Mouse (Mus musculus) embryonic facial prominence, embryonic 14.5 days (tissue): ENCODE measurements at regions not wholly inside any gene's neighbourhood (a gene's known extent, or its start where the extent isn't known, plus 50 kb on each side); places are given as distances from the start of the nearest gene placed in this dataset.
"Not testable (repeated sequence)": the region's sequence is repeated elsewhere in the genome, so short reads cannot be mapped to it uniquely, and the experiment has no call there.

Source experiments
- ATAC-seq: fragments of 200-750 bp; cut with Nextera tagmentation; 2 replicates; pipeline ENCODE4 v1.8.0; 2017; ENCODE audit warnings: low read depth, moderate number of reproducible peaks, moderate TSS enrichment
- DNase-seq: peaks from one replicate; pipeline ENCODE4 v3.0.0-alpha.2; 2015; ENCODE audit warnings: low spot score
- H3K27ac ChIP-seq: fragments of 300-500 bp; sonication (generic); replicated peaks from 2 replicates; pipeline ENCODE4 v1.5.1; 2014; ENCODE audit warnings: low read depth, mild to moderate bottlenecking, low read length, moderate library complexity
- H3K27me3 ChIP-seq: fragments of 300-500 bp; sonication (generic); replicated peaks from 2 replicates; pipeline ENCODE4 v1.6.1; 2014; ENCODE audit warnings: low read length; ENCODE audit not compliant: control insufficient read depth, insufficient read depth
- H3K36me3 ChIP-seq: fragments of 300-500 bp; sonication (generic); 2 replicates; pipeline ENCODE4 v1.6.1; 2014; ENCODE audit warnings: low read length, mixed read lengths; ENCODE audit not compliant: control insufficient read depth, insufficient read depth
- H3K4me1 ChIP-seq: fragments of 300-500 bp; sonication (generic); 2 replicates; pipeline ENCODE4 v1.6.1; 2014; ENCODE audit warnings: antibody characterized with exemption, low read length; ENCODE audit not compliant: control insufficient read depth, insufficient read depth
- H3K4me2 ChIP-seq: fragments of 300-500 bp; sonication (generic); 2 replicates; pipeline ENCODE4 v1.6.1; 2014; ENCODE audit warnings: low read depth, mild to moderate bottlenecking, low read length, moderate library complexity, mixed read lengths
- H3K4me3 ChIP-seq: fragments of 300-500 bp; sonication (generic); 2 replicates; pipeline ENCODE4 v1.5.1; 2014; ENCODE audit warnings: low read depth, mild to moderate bottlenecking, low read length
- H3K9ac ChIP-seq: fragments of 300-500 bp; sonication (generic); 2 replicates; pipeline ENCODE4 v1.6.1; 2014; ENCODE audit warnings: low read depth, mild to moderate bottlenecking, low read length, moderate library complexity, mixed read lengths
- H3K9me3 ChIP-seq: fragments of 300-500 bp; sonication (generic); 2 replicates; pipeline ENCODE4 v1.6.1; 2016; ENCODE audit warnings: low read length; ENCODE audit not compliant: control insufficient read depth
- WGBS: fragments of 180-500 bp; shearing (Covaris S2); extraction: QIAGEN DNeasy Blood & Tissue Kit; methylation state at CpG from one replicate; pipeline ENCODE4 v1.1.7; 2014; 5-methylcytosine and 5-hydroxymethylcytosine counted together

DNA sequence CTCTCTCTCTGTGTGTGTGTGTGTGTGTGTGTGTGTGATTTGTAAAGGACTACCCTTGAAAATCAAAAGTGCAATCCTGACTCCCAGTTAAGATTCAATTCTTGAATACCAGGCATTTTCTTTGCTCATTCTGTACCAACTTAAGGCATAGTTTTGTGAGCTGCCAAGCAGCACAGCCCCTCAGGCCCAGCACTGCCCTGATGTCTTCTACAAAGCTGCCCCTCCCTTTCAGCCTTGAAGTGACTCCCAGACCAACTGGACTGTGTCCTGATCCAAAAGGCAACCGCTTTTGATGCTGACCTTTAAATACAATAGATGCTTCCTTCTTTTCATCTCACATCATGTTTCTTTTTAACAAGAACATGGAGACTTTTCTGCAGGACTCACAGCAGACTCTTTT, 464.8 kb downstream of the Gja1 start:
- Histone ChIP-seq H3K9me3 (peaks cover 3% of the 10 kb centered on the region; the same call in 1 of the 2 replicates), H3K4me3 (no peak overlapping the region), H3K27ac (no peak overlapping the region; the same call in 1 of the 2 replicates), H3K36me3 (no peaks in the 10 kb centered on the region), H3K9ac (no peak overlapping the region), H3K27me3 (no peaks in the 10 kb centered on the region), H3K4me2 (no peak overlapping the region), H3K4me1 (0 out of 2 replicates have a peak, but pooled peaks cover 6% of the 10 kb centered on the region)
- 47% methylated on average over 1 of the region's 1 CpGs for WGBS
- DNase-seq (no peak), ATAC-seq (no peak)

DNA sequence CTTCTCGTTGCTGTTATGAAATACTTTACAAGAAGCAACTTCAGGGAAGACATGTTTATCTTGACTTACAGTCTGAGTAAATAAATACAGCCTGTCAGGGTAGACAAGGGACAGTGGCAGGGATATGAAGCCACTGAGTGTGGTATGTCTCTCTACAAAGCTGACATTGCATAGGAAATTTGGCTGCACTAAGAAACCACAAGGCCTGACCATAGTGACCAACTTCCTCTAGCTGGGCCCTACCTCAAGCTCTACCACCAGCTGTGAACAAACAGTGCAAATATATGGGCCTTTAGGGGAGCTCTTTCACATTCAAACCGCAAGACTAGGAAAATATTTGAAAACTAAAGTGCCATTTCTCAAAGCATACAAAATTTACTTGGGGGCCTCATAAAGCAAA, 475.4 kb downstream of the Gja1 start:
- no peaks in the 10 kb centered on the region for H3K27me3 ChIP-seq
- no peaks in the 10 kb centered on the region for H3K9me3 ChIP-seq
- H3K27ac ChIP-seq = no peak overlapping the region
- 70% methylated on average over 2 of the region's 2 CpGs for WGBS
- no peaks in the 10 kb centered on the region for H3K36me3 ChIP-seq
- no peak overlapping the region for H3K9ac ChIP-seq
- ATAC-seq (no peak), DNase-seq (no peak)
- H3K4me3 ChIP-seq = no peak overlapping the region
- H3K4me2 ChIP-seq = no peak overlapping the region
- H3K4me1 ChIP-seq = peaks cover 10% of the 10 kb centered on the region

DNA sequence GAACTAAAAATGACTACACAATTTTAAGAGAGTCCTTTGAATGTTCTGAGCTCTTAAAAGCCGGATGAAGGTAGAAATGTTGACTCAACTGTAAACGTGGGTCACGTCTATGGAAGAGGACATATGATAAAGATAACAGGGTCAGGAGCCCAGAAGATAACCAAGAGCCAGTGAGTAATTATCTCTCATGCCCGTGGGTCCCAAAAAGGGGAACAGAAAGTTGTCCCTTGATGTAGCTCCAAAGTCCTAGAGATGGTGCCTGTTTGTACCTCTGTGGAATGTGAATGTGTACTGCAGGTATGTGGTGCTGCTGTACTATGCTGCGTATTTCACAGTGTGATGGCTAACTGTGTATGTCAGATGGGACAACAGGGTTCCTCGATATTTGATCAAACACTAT, 479.1 kb downstream of the Gja1 start:
- Histone ChIP-seq H3K27me3 (no peaks in the 10 kb centered on the region), H3K9ac (no peak overlapping the region), H3K4me2 (no peak overlapping the region), H3K27ac (no peak overlapping the region), H3K4me1 (no peaks in the 10 kb centered on the region), H3K36me3 (no peaks in the 10 kb centered on the region), H3K4me3 (no peak overlapping the region), H3K9me3 (no peaks in the 10 kb centered on the region)
- DNase-seq (no peak), ATAC-seq (no peak)
- 88% methylated on average over 6 of the region's 6 CpGs for WGBS

GRCm38 (mm10) chr10:56879744-56880143, 502.6 kb downstream of the Gja1 start:
- no peak for DNase-seq
- H3K27ac ChIP-seq = no peak overlapping the region
- 67% methylated on average over 7 of the region's 7 CpGs for WGBS

GRCm38 (mm10) chr10:56880154-56880591, 503.0 kb downstream of the Gja1 start:
- Histone ChIP-seq H3K27ac (no peak overlapping the region), H3K9me3 (no peaks in the 10 kb centered on the region), H3K4me3 (no peak overlapping the region), H3K36me3 (no peaks in the 10 kb centered on the region), H3K27me3 (no peaks in the 10 kb centered on the region), H3K9ac (no peak overlapping the region), H3K4me2 (no peak overlapping the region), H3K4me1 (no peaks in the 10 kb centered on the region)
- ATAC-seq = no peak
- DNase-seq = no peak
- 75% methylated on average over 12 of the region's 12 CpGs for WGBS

More at GRCm38 (mm10) chr10:56879744-56880143, 502.6 kb downstream of the Gja1 start:
- H3K4me2 ChIP-seq = no peak overlapping the region
- H3K9ac ChIP-seq = no peak overlapping the region
- no peaks in the 10 kb centered on the region for H3K9me3 ChIP-seq
- no peaks in the 10 kb centered on the region for H3K27me3 ChIP-seq
- no peaks in the 10 kb centered on the region for H3K36me3 ChIP-seq
- no peak for ATAC-seq
- H3K4me1 ChIP-seq = no peaks in the 10 kb centered on the region
- no peak overlapping the region for H3K4me3 ChIP-seq

DNA sequence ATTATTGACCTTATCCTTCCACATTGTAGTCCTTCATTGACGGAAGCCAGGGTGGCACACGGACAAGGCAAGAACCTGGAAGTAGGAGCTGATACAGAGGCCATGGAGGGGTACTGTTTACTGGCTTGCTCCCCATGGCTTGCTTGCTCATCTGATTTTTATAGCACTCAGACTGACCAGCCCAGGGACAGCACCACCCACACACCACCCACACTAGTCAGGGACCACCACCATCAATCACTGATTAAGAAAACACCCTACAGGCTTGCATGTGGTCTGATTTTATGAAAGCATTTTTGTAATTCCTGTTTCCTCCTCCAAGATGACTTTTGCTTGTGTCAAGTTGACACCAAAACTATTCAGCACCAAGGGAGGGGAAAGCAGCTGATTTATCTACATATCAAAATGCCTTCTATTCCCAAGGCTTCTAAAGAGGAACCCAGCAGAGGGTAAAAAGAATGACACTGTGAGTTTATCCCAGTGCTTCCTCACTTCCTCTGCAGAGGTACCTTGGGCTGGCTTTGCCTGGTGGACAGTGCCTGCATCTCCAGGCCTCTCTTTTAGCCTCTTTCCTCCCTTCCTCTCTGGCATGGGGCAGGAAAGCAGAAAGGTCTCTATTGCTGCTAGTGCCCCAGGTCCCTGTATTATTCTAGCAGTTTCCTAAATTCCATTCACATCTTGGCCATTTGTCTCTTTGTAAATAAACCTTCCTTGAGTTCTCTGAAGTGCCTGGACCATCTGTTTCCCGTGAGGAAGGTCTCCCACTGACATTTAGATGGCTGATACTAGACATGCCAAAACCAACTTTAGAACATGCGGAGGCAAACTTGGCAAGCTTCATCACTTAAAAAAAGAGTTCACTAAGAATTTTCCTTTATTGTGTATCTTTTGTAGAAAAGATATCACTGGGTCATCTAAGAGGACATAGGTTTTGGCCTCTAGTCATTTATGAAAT, 507.6 kb downstream of the Gja1 start:
- WGBS = 66% methylated on average over 4 of the region's 4 CpGs
- Histone ChIP-seq H3K27ac (no peak overlapping the region), H3K4me2 (no peak overlapping the region), H3K4me1 (no peaks in the 10 kb centered on the region), H3K4me3 (no peak overlapping the region), H3K27me3 (no peaks in the 10 kb centered on the region), H3K9me3 (peaks cover 6% of the 10 kb centered on the region; the same call in 1 of the 2 replicates), H3K36me3 (no peaks in the 10 kb centered on the region), H3K9ac (no peak overlapping the region)
- ATAC-seq (no peak), DNase-seq (no peak)

DNA sequence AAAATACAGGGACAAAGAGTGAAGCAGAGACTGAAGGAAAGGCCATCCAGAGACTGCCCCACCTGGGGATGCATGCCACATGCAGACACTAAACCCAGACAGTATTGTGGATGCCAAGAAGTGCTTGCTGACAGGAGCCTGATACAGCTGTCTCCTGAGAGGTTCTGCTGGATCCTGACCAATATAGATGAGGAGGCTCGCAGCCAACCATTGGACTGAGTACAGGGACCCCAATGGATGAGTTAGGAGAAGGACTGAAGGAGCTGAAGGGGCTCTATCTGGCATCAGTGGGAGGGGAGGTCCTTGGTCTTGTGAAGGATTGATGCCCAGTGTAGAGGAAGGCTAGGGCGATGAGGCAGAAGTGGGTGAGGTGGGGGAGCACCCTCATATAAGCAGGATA, 514.4 kb downstream of the Gja1 start:
- H3K9ac ChIP-seq, H3K4me1 ChIP-seq, ATAC-seq, H3K4me3 ChIP-seq, H3K27me3 ChIP-seq, H3K4me2 ChIP-seq, H3K36me3 ChIP-seq, H3K27ac ChIP-seq, DNase-seq, H3K9me3 ChIP-seq: not testable (repeated sequence)
- WGBS = 89% methylated on average over 2 of the region's 2 CpGs

DNA sequence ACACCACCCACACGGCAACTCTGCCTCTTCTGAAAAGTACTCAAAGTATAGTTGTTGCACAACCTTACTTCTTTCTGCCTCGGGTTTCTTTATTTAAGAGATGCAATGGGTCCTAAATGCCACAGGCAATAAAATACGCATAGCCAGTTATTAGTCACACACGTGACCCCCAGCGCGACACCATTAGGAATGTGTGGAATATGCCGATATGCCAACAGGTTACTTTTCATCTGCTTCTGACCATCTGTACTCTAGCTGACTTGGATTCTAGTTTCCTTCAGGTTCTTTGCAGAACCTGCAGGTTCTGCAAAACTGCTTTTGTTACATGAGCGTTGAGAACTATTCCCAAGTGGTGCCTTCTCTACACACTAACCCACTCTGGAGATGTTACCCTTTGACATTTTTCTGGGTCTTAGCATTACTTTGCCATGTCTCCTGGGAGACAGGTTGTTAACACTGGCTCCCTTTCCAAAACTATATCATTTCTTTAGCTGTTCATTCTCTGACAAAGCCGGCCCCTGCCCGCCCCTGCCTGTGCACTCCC, 515.6 kb downstream of the Gja1 start:
- Histone ChIP-seq H3K4me1 (peaks cover 8% of the 10 kb centered on the region; the same call in 1 of the 2 replicates), H3K36me3 (no peaks in the 10 kb centered on the region), H3K9me3 (peaks cover 6% of the 10 kb centered on the region; the same call in 1 of the 2 replicates), H3K27me3 (no peaks in the 10 kb centered on the region), H3K27ac (0 out of 2 replicates have a peak overlapping the region, but pooled peaks have one; percentile 18), H3K4me3 (no peak overlapping the region), H3K9ac (no peak overlapping the region), H3K4me2 (no peak overlapping the region)
- no peak for DNase-seq
- no peak for ATAC-seq
- 59% methylated on average over 10 of the region's 10 CpGs for WGBS
